Mouse (Mus musculus) CD4-positive naive resting alpha-beta T cell, adult 76 days (primary cell): Measurements from ENCODE around the gene Gm3127. TPM values are rescaled to one million over a fixed set of nuclear protein-coding genes. Genes with fewer than 3 reads are reported as not detected.

Source experiments
- total RNA-seq: library from RNA; stranded (reverse); gene quantifications from one replicate; pipeline ENCODE4 v1.2.4, GENCODE M21; 2023

The Gm3127 gene
- not detected for total RNA-seq

GRCm38 (mm10) chr14:4164730-4165129, at the start of gene Gm3127:
Gm3127 (plus strand) TSS chr14:4165030.

GRCm38 (mm10) chr14:4182491-4183210, 17.8 kb downstream of the Gm3127 start, which contains the start of gene Gm2974:
Gm2974 (plus strand) TSS chr14:4182576.

Other genes starting within 250 kb of the Gm3127 start
- gene Gm3029, start 233.3 kb upstream of the Gm3127 start, total RNA-seq, result not detected
- gene Gm3095, start 201.5 kb upstream of the Gm3127 start, total RNA-seq, result not detected
- not detected for gene Gm3099, start 166.6 kb upstream of the Gm3127 start, total RNA-seq
- not detected for gene Gm5796, start 141.1 kb upstream of the Gm3127 start, total RNA-seq
- gene Gm3115, start 80.9 kb upstream of the Gm3127 start, total RNA-seq, result not detected
- gene Gm8108, start 54.5 kb upstream of the Gm3127 start, total RNA-seq, result 0.88 TPM
- gene Gm2974, start 17.5 kb downstream of the Gm3127 start, total RNA-seq, result not detected
- not detected for gene Gm3138, start 84.6 kb downstream of the Gm3127 start, total RNA-seq
- gene Gm3149, start 152.3 kb downstream of the Gm3127 start, total RNA-seq, result not detected
- gene 2610042L04Rik, start 169.7 kb downstream of the Gm3127 start, total RNA-seq, result 0.70 TPM
- not detected for gene Gm3159, start 232.5 kb downstream of the Gm3127 start, total RNA-seq